Mouse (Mus musculus) kidney, postnatal 0 days (tissue): ENCODE data around the gene Dars2. TPM values are rescaled to one million over a fixed set of nuclear protein-coding genes. Genes with fewer than 3 reads are reported as not detected.

Source experiments
- ATAC-seq: fragments of 200-750 bp; cut with Nextera tagmentation; replicated peaks from 2 replicates; pipeline ENCODE4 v1.8.0; 2017; ENCODE audit warnings: low read depth, moderate number of reproducible peaks, moderate TSS enrichment, moderate library complexity; ENCODE audit not compliant: low FRiP score
- DNase-seq: peaks from one replicate; pipeline ENCODE4 v3.0.0-alpha.2; 2016; ENCODE audit warnings: low spot score
- H3K27ac ChIP-seq: fragments of 300-500 bp; sonication (generic); 2 replicates; pipeline ENCODE4 v1.5.1; 2014; ENCODE audit warnings: mild to moderate bottlenecking
- H3K27me3 ChIP-seq: fragments of 300-500 bp; sonication (generic); 2 replicates; pipeline ENCODE4 v1.6.1; 2014; ENCODE audit warnings: low read length, mixed read lengths; ENCODE audit not compliant: insufficient read depth
- H3K36me3 ChIP-seq: fragments of 300-500 bp; sonication (generic); 2 replicates; pipeline ENCODE4 v1.6.1; 2014; ENCODE audit warnings: low read length, mixed read lengths; ENCODE audit not compliant: insufficient read depth
- H3K4me1 ChIP-seq: fragments of 300-500 bp; sonication (generic); replicated peaks from 2 replicates; pipeline ENCODE4 v1.6.1; 2014; ENCODE audit warnings: antibody characterized with exemption, low read length, mixed read lengths; ENCODE audit not compliant: insufficient read depth
- H3K4me2 ChIP-seq: fragments of 300-500 bp; sonication (generic); 2 replicates; pipeline ENCODE4 v1.6.1; 2014; ENCODE audit warnings: mild to moderate bottlenecking, low read length, moderate library complexity, mixed read lengths
- H3K4me3 ChIP-seq: fragments of 300-500 bp; sonication (generic); replicated peaks from 2 replicates; pipeline ENCODE4 v1.5.1; 2014; ENCODE audit warnings: low read depth, low read length
- H3K9ac ChIP-seq: fragments of 300-500 bp; sonication (generic); 2 replicates; pipeline ENCODE4 v1.6.1; 2014; ENCODE audit warnings: low read depth, low read length
- H3K9me3 ChIP-seq: fragments of 300-500 bp; sonication (generic); replicated peaks from 2 replicates; pipeline ENCODE4 v1.6.1; 2016; ENCODE audit warnings: low read length, inconsistent platforms, mixed read lengths
- CTCF ChIP-seq: IDR thresholded peaks from 2 replicates; pipeline ENCODE4 v1.5.1; 2016; ENCODE audit warnings: antibody characterized with exemption, low read depth, mild to moderate bottlenecking, moderate library complexity
- WGBS: fragments of 180-500 bp; shearing (Covaris S2); extraction: QIAGEN DNeasy Blood & Tissue Kit; methylation state at CpG from one replicate; pipeline ENCODE4 v1.1.7; 2014; 5-methylcytosine and 5-hydroxymethylcytosine counted together
- polyA plus RNA-seq: library from polyadenylated mRNA; unstranded; fragments of >200 nt; fragmentation: Nextera tagmentation; extraction: Ambion mirVana; gene quantifications from 2 replicates; pipeline ENCODE4 v1.2.1, GENCODE M21; 2015

Gene Dars2
- polyA plus RNA-seq: 23.5 and 25.8 TPM in 2 replicates

DNA sequence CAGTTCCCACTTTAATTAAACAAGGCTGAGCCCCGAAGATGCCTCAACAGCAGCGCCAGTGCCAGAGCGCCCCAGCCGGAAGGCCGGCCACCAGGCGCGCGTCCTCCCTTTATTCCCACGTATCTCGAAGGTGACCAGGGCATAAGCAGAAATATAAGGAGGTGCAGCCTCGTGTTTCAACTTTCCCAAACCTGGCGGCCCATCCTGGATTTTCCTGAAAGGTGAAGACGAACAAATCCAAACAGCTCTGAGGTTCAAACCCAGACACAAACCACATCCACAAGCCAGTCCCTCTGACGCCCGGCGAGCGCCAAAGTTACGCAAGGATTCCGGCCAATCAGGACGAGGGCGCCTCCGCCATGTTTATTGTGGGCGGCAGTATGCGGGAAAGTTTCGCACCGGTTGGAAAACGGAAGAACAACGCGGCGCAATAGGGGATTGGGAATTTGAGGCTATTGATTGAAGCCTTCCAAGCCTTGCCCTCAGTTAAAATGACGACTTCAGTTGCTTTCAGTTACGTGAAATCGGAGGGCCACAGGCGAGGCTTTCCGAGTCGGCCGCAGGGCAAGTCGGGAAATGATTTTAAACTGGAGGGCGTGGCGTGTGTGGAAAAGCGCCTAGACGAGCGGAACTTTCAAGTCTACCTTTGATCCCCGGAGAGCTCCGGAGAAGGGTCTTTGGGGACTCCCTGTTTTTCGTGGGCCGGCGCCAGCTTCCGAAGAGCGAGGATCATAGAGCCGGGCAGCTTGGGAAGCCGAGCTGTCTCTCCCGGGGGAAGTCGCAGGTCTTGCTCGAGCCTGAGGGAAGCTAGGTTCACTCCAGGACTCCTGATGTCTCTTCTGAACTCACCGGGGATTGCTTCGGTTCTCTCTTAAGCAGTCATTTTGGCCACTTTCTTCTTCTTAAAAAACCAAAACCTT lies at the start of gene Dars2, which contains the start of gene Cenpl:
Dars2 (minus strand) TSS at position 307 of the 920 bp plus-strand sequence.
Cenpl (plus strand) TSS at position 362 of the 920 bp plus-strand sequence.
- Histone ChIP-seq H3K36me3 (no peaks in the 10 kb centered on the region), H3K27ac (peak within 1 kb of the TSS; percentile 73), H3K9ac (peak within 1 kb of the TSS; percentile 73), H3K27me3 (no peaks in the 10 kb centered on the region), H3K9me3 (no peaks in the 10 kb centered on the region), H3K4me3 (peak within 1 kb of the TSS; percentile 79), H3K4me2 (peak within 1 kb of the TSS; percentile 89), H3K4me1 (peaks cover 20% of the 10 kb centered on the region; the same call in 1 of the 2 replicates)
- TF ChIP-seq CTCF: peak; percentile 29; the same call in 1 of the 2 replicates
- DNase-seq (peak; percentile 99), ATAC-seq (peak; percentile 97)
- WGBS: under 1% methylated on average over 57 of the region's 57 CpGs

- no peak for TF ChIP-seq CTCF
Measured at GRCm38 (mm10) chr1:161114591-161114990, 44.1 kb upstream of the Dars2 start.

DNA sequence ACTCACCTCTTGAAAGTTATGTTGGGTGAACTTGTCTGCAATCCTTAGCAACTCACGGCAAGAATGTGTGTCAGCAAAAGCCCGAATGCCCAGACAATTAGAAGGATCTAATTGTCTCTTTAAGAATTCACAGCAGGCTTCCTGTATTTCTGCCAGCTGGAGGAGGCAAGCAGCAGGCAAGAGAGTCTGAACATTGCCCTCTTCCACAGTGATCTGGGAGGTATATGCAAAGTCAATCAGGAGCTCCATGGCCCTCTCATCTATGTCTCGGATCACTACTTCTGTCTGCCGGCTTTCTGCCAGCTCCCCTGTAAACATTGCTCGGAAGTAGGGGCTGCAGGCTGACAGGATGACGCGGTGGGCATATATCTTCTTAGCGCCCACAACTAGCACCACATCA lies 38.8 kb upstream of the Dars2 start:
- Histone ChIP-seq H3K9me3 (no peaks in the 10 kb centered on the region), H3K4me3 (no peak overlapping the region), H3K36me3 (peaks cover 12% of the 10 kb centered on the region), H3K27ac (no peak overlapping the region), H3K27me3 (no peaks in the 10 kb centered on the region), H3K4me1 (no peaks in the 10 kb centered on the region), H3K4me2 (no peak overlapping the region), H3K9ac (no peak overlapping the region)
- no peak for TF ChIP-seq CTCF
- WGBS: 86% methylated on average over 8 of the region's 8 CpGs
- no peak for ATAC-seq
- no peak for DNase-seq

More at GRCm38 (mm10) chr1:161114591-161114990, 44.1 kb upstream of the Dars2 start:
- H3K36me3 ChIP-seq: no peaks in the 10 kb centered on the region
- no peak for ATAC-seq
- H3K4me1 ChIP-seq: no peaks in the 10 kb centered on the region
- peak; percentile 78 for DNase-seq
- peak overlapping the region; percentile 39; the same call in 1 of the 2 replicates for H3K27ac ChIP-seq
- H3K27me3 ChIP-seq: no peaks in the 10 kb centered on the region
- H3K9me3 ChIP-seq: no peaks in the 10 kb centered on the region
- no peak overlapping the region for H3K9ac ChIP-seq
- no peak overlapping the region for H3K4me3 ChIP-seq
- H3K4me2 ChIP-seq: no peak overlapping the region

- no peak for ATAC-seq
- no peak overlapping the region for H3K27ac ChIP-seq
- H3K4me1 ChIP-seq: no peaks in the 10 kb centered on the region
- no peak for DNase-seq
- WGBS: 67% methylated on average over 1 of the region's 1 CpGs
- H3K9me3 ChIP-seq: no peaks in the 10 kb centered on the region
- no peak overlapping the region for H3K4me2 ChIP-seq
- no peak overlapping the region for H3K9ac ChIP-seq
- H3K36me3 ChIP-seq: peaks cover 16% of the 10 kb centered on the region; the same call in 1 of the 2 replicates
- no peaks in the 10 kb centered on the region for H3K27me3 ChIP-seq
- no peak overlapping the region for H3K4me3 ChIP-seq
- TF ChIP-seq CTCF: no peak
Measured at GRCm38 (mm10) chr1:161103842-161104241, 33.4 kb upstream of the Dars2 start.

DNA sequence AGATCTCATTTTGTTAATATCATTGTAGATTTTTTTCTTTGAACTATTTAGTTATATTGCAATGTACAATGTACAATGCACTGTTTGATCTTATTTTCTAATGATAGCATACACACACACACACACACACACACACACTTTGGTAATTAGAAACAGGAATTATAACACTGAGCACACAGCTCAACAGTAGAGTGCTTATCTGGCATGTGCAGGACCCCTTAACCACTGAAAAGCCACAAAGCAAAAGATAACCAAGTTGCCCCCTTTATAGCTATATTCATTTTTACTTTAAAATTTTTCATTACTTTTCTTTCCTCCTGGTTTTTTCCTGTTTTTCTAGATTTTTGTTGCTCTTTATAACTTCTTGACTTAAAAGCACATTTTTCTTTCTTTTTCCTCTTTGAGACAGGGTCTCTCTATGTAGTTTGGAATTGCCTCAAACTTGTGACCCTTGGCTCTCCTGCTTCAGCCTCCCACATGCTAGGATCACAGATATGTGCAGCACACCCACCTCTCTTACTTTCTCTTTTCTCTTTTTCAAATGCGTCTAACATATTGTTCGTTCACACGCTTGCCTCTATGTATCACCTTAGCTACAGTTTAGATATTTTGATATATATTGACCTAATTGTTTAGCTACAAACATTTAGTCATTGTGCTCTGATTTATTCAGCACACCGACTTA lies 29.4 kb upstream of the Dars2 start:
- no peak overlapping the region for H3K9ac ChIP-seq
- no peak for TF ChIP-seq CTCF
- DNase-seq: no peak
- H3K4me1 ChIP-seq: no peaks in the 10 kb centered on the region
- H3K4me2 ChIP-seq: no peak overlapping the region
- H3K27ac ChIP-seq: no peak overlapping the region
- WGBS: 96% methylated on average over 4 of the region's 4 CpGs
- H3K4me3 ChIP-seq: no peak overlapping the region
- ATAC-seq: no peak
- H3K9me3 ChIP-seq: no peaks in the 10 kb centered on the region
- peaks cover 16% of the 10 kb centered on the region; the same call in 1 of the 2 replicates for H3K36me3 ChIP-seq
- no peaks in the 10 kb centered on the region for H3K27me3 ChIP-seq

DNA sequence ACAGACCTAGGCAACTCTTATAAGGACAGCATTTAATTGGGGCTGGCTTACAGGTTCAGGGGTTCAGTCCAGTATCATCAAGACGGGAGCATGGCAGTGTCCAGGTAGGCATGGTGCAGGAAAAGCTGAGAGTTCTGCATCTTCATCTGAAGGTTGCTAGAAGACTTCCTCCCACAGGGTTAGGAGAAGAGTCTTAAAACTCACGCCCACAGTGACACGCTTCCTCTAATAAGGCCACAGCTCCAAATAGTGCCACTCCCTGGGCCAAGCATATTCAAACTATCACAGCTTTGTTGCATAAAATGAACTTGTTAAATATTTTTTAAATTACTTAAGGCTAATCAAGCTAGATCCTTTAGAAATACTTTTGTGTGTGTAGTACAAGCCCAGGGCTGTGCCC lies 6.8 kb upstream of the Dars2 start:
- 89% methylated on average over 3 of the region's 3 CpGs for WGBS
- Histone ChIP-seq H3K9me3 (no peaks in the 10 kb centered on the region), H3K36me3 (peaks cover 13% of the 10 kb centered on the region), H3K4me3 (no peak overlapping the region), H3K27ac (no peak overlapping the region), H3K4me1 (peaks cover 11% of the 10 kb centered on the region; the same call in 1 of the 2 replicates), H3K27me3 (no peaks in the 10 kb centered on the region), H3K9ac (no peak overlapping the region), H3K4me2 (no peak overlapping the region)
- TF ChIP-seq CTCF: no peak
- DNase-seq: no peak
- no peak for ATAC-seq
